Mouse (Mus musculus): Measurements from ENCODE around the gene Crk.

DNA sequence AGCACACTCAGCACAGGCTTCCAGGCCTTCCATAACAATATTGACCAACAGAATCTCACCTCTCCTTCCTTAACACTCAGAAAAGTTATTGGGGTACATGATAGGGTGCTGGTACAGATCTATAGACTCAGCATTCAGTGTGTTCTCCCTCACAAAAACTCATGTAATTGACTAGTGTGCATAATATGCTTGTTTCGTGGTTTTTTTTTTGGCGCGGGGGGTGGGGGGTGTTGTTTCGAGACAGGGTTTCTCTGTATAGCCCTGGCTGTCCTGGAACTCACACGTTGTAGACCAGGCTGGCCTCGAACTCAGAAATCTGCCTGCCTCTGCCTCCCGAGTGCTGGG lies 59.4 kb downstream of the Crk start:
- TF ChIP-seq CTCF (IDR thresholded peaks at IDR 0.05; ENCODE audit: low read depth) (no peak), EP300 (IDR thresholded peaks at IDR 0.05; ENCODE audit: low read depth) (no peak)

All from heart, postnatal 0 days (tissue).